Mouse (Mus musculus): Measurements from ENCODE around the gene Pcdh15.

DNA sequence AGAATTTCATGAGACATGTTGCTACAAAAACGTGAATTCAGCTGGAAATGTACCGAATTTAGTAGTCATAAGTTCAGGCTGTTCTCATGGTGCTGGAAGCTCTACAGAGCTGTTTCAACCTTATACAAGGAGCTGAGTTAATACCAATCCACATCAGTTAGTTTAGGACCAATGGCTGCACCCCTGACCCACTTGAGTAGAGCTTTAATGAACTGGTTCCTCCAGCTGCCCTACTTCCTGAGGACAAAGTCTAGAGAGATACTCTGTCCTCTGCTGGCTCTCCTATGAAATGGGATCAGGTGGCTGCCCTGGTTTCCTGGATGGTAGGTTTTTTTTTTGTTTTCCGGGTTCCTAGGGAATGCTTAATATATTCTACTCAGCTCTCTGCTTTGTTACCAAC, 1030.0 kb downstream of the Pcdh15 start:
- TF ChIP-seq POLR2A (IDR thresholded peaks at IDR 0.05; ENCODE audit: extremely low read depth, insufficient read depth, low read length) (no peak), CTCF (IDR thresholded peaks at IDR 0.05; ENCODE audit: extremely low read depth, insufficient read depth, low read length) (no peak)
